Mouse (Mus musculus) lung, adult 2 months (tissue): ENCODE measurements around the gene Ephb3.
"Not testable (repeated sequence)": the region's sequence is repeated elsewhere in the genome, so short reads cannot be mapped to it uniquely, and the experiment has no call there.

ENCODE experiments used
- CTCF ChIP-seq: fragments of 200-500 bp; IDR thresholded peaks from 2 replicates; pipeline ENCODE4 v1.5.1; 2011; ENCODE audit warnings: mild to moderate bottlenecking, low read length, control low read depth; ENCODE audit not compliant: insufficient read depth
- POLR2A ChIP-seq: fragments of 200-500 bp; IDR thresholded peaks from 2 replicates; pipeline ENCODE4 v1.6.1; 2011; ENCODE audit warnings: low read depth, mild to moderate bottlenecking, control low read depth, low read length, borderline replicate concordance; ENCODE audit errors: extremely low read depth

GRCm38 (mm10) chr16:21165343-21166220 lies 39.0 kb upstream of the Ephb3 start:
- TF ChIP-seq CTCF, POLR2A: not testable (repeated sequence)
